Mouse (Mus musculus) forebrain, embryonic 11.5 days (tissue): ENCODE results near the gene Thra. TPM values are rescaled to one million over a fixed set of nuclear protein-coding genes. Genes with fewer than 3 reads are reported as not detected.

Experiments used
- ATAC-seq: fragments of 200-750 bp; cut with Nextera tagmentation; replicated peaks from 2 replicates; pipeline ENCODE4 v1.8.0; 2017; ENCODE audit warnings: moderate TSS enrichment; ENCODE audit not compliant: low FRiP score
- DNase-seq: peaks from one replicate; pipeline ENCODE4 v3.0.0-alpha.2; 2017; ENCODE audit warnings: low spot score
- H3K27ac ChIP-seq: fragments of 300-500 bp; sonication (generic); 2 replicates; pipeline ENCODE4 v1.5.1; 2014; ENCODE audit warnings: low read depth, low read length
- H3K27me3 ChIP-seq: fragments of 300-500 bp; sonication (generic); 2 replicates; pipeline ENCODE4 v1.6.1; 2014; ENCODE audit warnings: mild to moderate bottlenecking, low read length, mixed read lengths; ENCODE audit not compliant: control insufficient read depth, insufficient read depth
- H3K36me3 ChIP-seq: fragments of 300-500 bp; sonication (generic); 2 replicates; pipeline ENCODE4 v1.6.1; 2014; ENCODE audit warnings: mild to moderate bottlenecking, low read length, moderate library complexity, mixed read lengths; ENCODE audit not compliant: control insufficient read depth, insufficient read depth
- H3K4me1 ChIP-seq: fragments of 300-500 bp; sonication (generic); replicated peaks from 2 replicates; pipeline ENCODE4 v1.6.1; 2014; ENCODE audit warnings: low read length, mixed read lengths; ENCODE audit not compliant: control insufficient read depth, insufficient read depth
- H3K4me2 ChIP-seq: fragments of 300-500 bp; sonication (generic); 2 replicates; pipeline ENCODE4 v1.6.1; 2014; ENCODE audit warnings: low read depth, mild to moderate bottlenecking, low read length, moderate library complexity, mixed read lengths; ENCODE audit not compliant: severe bottlenecking
- H3K4me3 ChIP-seq: fragments of 300-500 bp; sonication (generic); 2 replicates; pipeline ENCODE4 v1.5.1; 2014; ENCODE audit warnings: low read depth, low read length
- H3K9ac ChIP-seq: fragments of 300-500 bp; sonication (generic); 2 replicates; pipeline ENCODE4 v1.6.1; 2014; ENCODE audit warnings: low read length
- H3K9me3 ChIP-seq: fragments of 300-500 bp; sonication (generic); 2 replicates; pipeline ENCODE4 v1.6.1; 2016; ENCODE audit warnings: low read length, mixed read lengths; ENCODE audit not compliant: control insufficient read depth
- WGBS: fragments of 180-500 bp; shearing (Covaris S2); extraction: QIAGEN DNeasy Blood & Tissue Kit; methylation state at CpG from one replicate; pipeline ENCODE4 v1.1.7; 2014; 5-methylcytosine and 5-hydroxymethylcytosine counted together
- polyA plus RNA-seq: library from polyadenylated mRNA; unstranded; fragments of >200 nt; fragmentation: Nextera tagmentation; extraction: Ambion mirVana; gene quantifications from 2 replicates; pipeline ENCODE4 v1.2.1, GENCODE M21; 2014

Gene Thra
- polyA plus RNA-seq, 1 experiment from 2014 or later, result 35.9 TPM

DNA sequence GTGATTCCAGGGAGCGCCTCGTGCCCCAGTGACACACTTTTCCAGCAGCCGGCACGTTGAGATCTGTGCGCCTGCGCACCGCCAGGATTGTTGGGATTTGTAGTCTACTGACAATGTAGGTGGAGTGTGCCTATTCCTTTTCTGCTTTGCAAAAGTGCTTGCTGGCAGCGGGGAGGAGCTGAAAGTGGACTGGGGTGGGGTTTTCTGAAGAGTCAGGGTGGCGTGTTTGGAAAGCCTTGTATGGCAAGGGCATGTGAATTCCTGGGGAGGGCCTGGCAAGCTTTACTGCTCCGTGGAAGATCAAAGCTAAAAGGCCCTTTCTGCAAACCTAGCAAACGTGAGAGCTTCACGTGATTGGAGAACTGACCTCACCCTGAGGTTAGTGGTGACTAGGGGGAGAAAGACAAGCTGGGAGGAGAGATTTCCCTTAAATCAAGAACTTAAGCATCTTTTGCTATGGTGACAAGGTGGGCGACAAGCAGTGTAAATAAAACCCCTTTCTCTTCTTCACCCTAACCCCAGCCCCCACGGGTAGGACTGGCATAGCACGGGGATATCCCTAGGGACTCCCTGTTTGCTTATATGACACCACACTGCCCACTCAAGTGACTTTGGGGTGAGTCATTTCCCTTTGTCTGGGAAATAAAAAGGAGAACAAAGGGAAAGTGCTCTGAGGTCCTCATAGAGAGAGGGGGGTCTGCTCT, 35.1 kb downstream of the Thra start:
- Histone ChIP-seq H3K4me1 (peaks cover 29% of the 10 kb centered on the region), H3K9me3 (no peaks in the 10 kb centered on the region), H3K36me3 (no peaks in the 10 kb centered on the region), H3K27me3 (no peaks in the 10 kb centered on the region), H3K27ac (no peak overlapping the region), H3K4me2 (peak overlapping the region; percentile 61), H3K4me3 (peak overlapping the region; percentile 28), H3K9ac (0 out of 2 replicates have a peak overlapping the region, but pooled peaks have one; percentile 35)
- DNase-seq (peak; percentile 96), ATAC-seq (peak; percentile 75)
- 8% methylated on average over 15 of the region's 15 CpGs for WGBS

DNA sequence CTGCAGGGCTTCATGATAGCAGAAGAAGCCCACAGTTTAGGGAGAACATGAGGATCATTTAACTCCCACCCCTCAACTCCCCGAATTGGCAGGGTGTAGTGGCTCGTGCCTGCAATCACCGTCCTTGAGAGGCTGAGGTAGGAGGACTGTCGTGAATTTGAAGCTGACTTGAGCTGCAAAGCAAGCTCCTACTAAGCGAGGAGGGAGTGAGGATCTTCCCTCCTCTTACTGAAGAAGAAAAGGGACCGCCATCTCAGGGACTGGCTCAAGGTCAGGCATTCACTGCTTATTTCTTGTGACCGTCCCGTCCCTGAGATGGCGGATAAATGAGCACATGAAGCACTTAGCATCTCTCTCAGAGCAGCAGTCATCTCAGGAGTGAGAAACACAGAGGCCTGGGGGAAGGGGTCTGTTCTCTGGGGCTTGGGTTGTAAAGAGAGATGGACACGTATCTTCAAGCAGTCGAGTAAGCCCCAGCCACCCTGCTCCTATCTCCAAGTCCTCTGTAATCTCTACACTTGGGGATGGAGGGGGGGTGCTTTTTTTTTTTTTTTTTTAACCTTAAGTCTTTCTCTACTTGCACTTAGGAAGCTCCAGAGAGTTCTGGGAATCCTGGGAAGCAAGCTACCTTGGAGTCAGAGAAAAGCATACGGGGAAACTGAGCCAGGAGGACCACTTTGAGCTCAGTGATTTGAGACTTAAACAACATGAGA, 35.8 kb downstream of the Thra start:
- H3K27ac ChIP-seq, result peak overlapping the region; percentile 12; the same call in 1 of the 2 replicates
- peaks cover 29% of the 10 kb centered on the region for H3K4me1 ChIP-seq
- no peaks in the 10 kb centered on the region for H3K36me3 ChIP-seq
- WGBS, result 55% methylated on average over 12 of the region's 12 CpGs
- peak; percentile 50 for DNase-seq
- no peak for ATAC-seq
- no peaks in the 10 kb centered on the region for H3K27me3 ChIP-seq
- peak overlapping the region; percentile 30 for H3K9ac ChIP-seq
- no peak overlapping the region for H3K4me2 ChIP-seq
- no peaks in the 10 kb centered on the region for H3K9me3 ChIP-seq
- no peak overlapping the region for H3K4me3 ChIP-seq

DNA sequence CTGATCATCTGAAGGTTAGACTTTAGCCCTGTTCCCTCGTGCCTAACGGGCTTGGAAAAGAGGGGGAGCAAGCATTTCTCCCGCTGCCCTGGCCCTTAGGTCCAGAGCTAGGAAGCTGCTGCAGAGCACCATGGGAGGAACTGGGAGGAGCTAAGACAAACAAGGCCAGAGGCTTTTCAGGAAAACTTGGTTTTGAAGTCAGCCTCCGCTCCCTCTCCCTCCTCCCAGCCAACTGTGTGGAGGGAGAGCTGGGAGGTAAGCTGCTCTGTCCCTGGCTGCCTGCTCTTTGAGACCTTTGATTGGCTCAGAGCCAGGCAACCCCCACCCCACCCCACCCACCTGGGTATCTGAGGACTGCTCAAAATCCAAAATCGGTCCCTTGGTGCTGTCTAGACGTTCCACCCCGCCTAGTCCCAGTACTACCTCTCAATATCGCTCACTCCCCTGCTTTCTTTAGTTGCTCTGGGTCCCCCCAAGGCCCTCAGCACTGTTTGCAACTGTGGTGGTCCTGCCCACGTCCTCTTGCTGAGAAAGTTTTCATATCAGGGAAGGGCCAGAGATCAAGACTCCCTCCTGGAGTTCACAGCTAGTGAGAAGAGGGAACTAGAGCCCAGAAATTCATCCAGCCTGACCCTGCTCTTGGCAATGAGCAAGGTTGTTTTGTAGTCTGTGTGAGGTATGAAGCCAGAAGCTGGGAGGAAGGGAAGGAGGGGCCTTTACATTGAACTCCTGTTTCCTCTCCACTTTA, 36.6 kb downstream of the Thra start:
- Histone ChIP-seq H3K4me1 (peaks cover 33% of the 10 kb centered on the region), H3K9me3 (no peaks in the 10 kb centered on the region), H3K27me3 (no peaks in the 10 kb centered on the region), H3K4me2 (0 out of 2 replicates have a peak overlapping the region, but pooled peaks have one; percentile 12), H3K9ac (peak overlapping the region; percentile 30), H3K36me3 (no peaks in the 10 kb centered on the region), H3K27ac (peak overlapping the region; percentile 64), H3K4me3 (no peak overlapping the region)
- 6% methylated on average over 9 of the region's 9 CpGs for WGBS
- DNase-seq (peak; percentile 58), ATAC-seq (no peak)

DNA sequence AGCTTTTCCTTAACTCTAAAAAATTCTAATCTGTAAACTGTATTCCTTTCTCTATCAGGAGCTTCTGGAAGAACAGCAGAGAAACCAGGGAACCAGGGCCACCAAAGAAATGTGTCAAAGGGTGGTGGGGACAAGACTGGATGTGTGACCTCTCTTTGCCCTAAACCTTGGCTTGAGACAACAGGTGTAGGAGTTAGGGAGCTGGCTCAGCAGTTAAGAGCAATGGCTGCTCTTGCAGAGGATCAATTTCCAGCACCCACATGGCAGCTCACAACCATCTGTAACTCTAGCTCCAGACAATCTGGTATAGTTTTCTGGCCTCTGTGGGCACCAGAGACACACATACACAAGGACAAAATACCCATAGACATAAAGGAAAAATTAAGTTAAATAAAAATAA, 37.5 kb downstream of the Thra start:
- Histone ChIP-seq H3K4me3 (no peak overlapping the region), H3K4me1 (peaks cover 40% of the 10 kb centered on the region), H3K27ac (no peak overlapping the region), H3K36me3 (no peaks in the 10 kb centered on the region), H3K9ac (no peak overlapping the region), H3K4me2 (no peak overlapping the region), H3K27me3 (no peaks in the 10 kb centered on the region), H3K9me3 (no peaks in the 10 kb centered on the region)
- ATAC-seq, result no peak
- no peak for DNase-seq

DNA sequence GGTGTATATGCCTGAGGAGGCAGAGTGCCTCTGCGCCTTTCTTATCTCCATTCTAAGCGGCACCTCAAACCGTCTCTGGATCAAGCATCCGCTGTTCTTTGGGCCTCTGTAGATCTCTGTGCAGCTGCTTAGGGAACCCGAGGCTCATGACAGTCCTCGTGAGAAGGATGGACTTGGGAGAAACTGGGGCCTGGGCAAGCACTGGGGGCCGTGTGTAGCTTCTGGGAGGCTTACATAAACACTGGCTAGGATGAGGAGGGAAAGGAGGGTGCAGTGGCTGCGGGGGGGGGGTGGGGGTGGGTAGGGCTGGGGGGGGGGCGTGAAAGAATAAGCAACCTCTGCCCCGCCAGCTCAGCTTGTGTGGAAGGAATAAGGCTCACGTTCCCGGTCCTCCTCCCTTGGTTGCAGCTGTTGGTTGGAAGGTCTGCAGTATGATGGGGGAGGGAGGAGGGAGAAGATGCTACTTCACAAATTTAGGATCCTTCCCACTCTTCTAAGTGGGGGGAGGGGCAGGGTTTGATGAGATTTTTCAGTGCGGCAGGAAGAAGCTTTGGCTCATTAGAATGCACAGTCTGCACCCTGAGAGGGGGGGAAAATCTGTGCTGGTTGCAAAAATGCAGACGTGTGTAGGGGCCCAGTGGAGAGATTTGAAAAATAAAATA, 41.5 kb downstream of the Thra start:
- DNase-seq, result no peak
- H3K9me3 ChIP-seq, result no peaks in the 10 kb centered on the region
- peak overlapping the region; percentile 24; the same call in 1 of the 2 replicates for H3K9ac ChIP-seq
- H3K27me3 ChIP-seq, result no peaks in the 10 kb centered on the region
- H3K4me2 ChIP-seq, result peak overlapping the region; percentile 21; the same call in 1 of the 2 replicates
- peak overlapping the region; percentile 68; the same call in 1 of the 2 replicates for H3K27ac ChIP-seq
- H3K4me3 ChIP-seq, result no peak overlapping the region
- H3K4me1 ChIP-seq, result peaks cover 33% of the 10 kb centered on the region
- ATAC-seq, result no peak
- 17% methylated on average over 12 of the region's 14 CpGs for WGBS
- no peaks in the 10 kb centered on the region for H3K36me3 ChIP-seq

DNA sequence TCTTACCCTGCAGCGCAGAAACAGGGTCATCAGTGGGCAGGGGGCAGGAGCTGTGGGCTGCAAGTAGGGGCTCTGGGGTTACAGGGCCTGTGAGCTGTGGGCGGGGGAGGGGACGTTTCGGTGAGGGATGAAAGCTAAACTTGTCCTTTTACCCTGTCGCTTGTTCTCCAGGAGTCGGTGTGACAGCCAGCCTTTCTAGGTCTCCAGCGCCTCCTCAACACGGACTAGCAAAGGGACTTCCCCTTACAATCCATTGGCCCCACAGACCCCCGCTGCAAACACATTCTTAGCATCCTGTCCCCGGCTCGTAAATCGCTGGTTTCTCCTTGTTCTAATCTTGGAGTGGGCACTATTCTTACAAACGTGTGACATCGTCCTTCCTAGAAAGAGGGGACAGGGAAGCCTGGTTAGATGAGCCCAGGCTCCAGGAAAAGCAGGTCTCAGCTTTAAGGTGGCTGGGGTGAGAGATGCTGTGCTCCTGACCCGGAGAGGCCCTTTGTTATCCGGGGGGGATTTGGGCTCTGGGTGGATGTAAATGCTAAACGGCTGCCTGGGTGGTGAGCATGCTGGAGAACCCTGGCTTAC, 42.3 kb downstream of the Thra start:
- DNase-seq (peak; percentile 68), ATAC-seq (no peak)
- H3K4me3 ChIP-seq, result peak overlapping the region; percentile 15

DNA sequence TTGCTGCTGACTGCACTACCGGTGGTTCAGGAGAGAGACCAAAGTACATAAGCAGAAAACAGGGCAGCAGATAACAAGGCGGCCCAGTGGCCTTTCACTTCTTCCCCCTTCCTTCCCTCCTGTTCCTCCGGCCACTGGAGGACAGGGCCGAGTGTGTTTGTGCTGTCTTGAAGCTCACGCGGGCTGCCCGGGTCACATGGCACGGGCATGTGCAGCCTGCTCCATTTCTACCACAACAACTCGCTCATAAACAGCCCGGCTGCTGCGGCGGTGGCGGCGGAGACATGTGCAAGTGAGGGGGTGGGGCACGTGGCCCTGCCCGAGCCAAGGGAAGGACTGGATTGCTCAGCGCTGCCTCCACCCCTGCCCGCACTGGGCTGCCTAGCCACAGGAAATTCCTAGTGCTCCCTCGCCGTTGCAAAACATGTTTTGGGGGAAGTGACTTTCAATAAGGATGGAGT, 42.8 kb downstream of the Thra start:
- peaks cover 32% of the 10 kb centered on the region for H3K4me1 ChIP-seq
- H3K4me2 ChIP-seq, result peak overlapping the region; percentile 46
- H3K4me3 ChIP-seq, result peak overlapping the region; percentile 15
- peak overlapping the region; percentile 55 for H3K9ac ChIP-seq
- DNase-seq (peak; percentile 85), ATAC-seq (peak; percentile 60)
- H3K9me3 ChIP-seq, result no peaks in the 10 kb centered on the region
- H3K27me3 ChIP-seq, result no peaks in the 10 kb centered on the region
- H3K27ac ChIP-seq, result peak overlapping the region; percentile 68
- H3K36me3 ChIP-seq, result no peaks in the 10 kb centered on the region
- 2% methylated on average over 20 of the region's 20 CpGs for WGBS

More for the DNA sequence above, 42.3 kb downstream of the Thra start:
- H3K4me1 ChIP-seq, result peaks cover 32% of the 10 kb centered on the region
- H3K4me2 ChIP-seq, result peak overlapping the region; percentile 46
- 3% methylated on average over 17 of the region's 17 CpGs for WGBS
- H3K9me3 ChIP-seq, result no peaks in the 10 kb centered on the region
- H3K27me3 ChIP-seq, result no peaks in the 10 kb centered on the region
- no peaks in the 10 kb centered on the region for H3K36me3 ChIP-seq
- peak overlapping the region; percentile 68 for H3K27ac ChIP-seq
- H3K9ac ChIP-seq, result peak overlapping the region; percentile 55

DNA sequence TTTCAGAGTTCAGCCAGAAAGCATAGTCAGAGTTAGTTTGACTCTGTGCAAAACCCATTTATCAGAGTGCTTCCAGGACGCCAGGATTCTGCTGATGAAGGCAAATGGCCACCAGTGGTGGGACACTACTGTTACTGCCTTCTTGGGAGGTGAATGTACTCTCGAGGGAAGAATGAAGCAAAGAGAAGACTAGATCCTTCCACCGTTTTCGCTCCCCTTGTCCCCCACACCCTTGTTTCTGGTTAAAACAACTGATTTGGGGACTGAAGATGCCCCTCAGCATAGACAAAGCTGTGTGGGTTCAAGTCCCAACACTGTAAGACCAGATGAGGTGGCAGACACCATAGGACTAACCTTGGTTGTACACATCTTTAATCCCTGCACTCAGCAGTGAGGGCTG, 43.7 kb downstream of the Thra start:
- peaks cover 32% of the 10 kb centered on the region for H3K4me1 ChIP-seq
- no peaks in the 10 kb centered on the region for H3K36me3 ChIP-seq
- no peak overlapping the region for H3K4me3 ChIP-seq
- no peaks in the 10 kb centered on the region for H3K27me3 ChIP-seq
- H3K27ac ChIP-seq, result no peak overlapping the region
- 76% methylated on average over 4 of the region's 4 CpGs for WGBS
- no peak overlapping the region for H3K4me2 ChIP-seq
- H3K9ac ChIP-seq, result no peak overlapping the region
- DNase-seq (no peak), ATAC-seq (no peak)
- H3K9me3 ChIP-seq, result no peaks in the 10 kb centered on the region
